Mouse (Mus musculus): ENCODE measurements around the gene Elmsan1. TPM values are rescaled to one million over a fixed set of nuclear protein-coding genes. Genes with fewer than 3 reads are reported as not detected.

Elmsan1 gene
- total RNA-seq, 2 experiments from 2014 or later, result 17.5 to 20.6 TPM

DNA sequence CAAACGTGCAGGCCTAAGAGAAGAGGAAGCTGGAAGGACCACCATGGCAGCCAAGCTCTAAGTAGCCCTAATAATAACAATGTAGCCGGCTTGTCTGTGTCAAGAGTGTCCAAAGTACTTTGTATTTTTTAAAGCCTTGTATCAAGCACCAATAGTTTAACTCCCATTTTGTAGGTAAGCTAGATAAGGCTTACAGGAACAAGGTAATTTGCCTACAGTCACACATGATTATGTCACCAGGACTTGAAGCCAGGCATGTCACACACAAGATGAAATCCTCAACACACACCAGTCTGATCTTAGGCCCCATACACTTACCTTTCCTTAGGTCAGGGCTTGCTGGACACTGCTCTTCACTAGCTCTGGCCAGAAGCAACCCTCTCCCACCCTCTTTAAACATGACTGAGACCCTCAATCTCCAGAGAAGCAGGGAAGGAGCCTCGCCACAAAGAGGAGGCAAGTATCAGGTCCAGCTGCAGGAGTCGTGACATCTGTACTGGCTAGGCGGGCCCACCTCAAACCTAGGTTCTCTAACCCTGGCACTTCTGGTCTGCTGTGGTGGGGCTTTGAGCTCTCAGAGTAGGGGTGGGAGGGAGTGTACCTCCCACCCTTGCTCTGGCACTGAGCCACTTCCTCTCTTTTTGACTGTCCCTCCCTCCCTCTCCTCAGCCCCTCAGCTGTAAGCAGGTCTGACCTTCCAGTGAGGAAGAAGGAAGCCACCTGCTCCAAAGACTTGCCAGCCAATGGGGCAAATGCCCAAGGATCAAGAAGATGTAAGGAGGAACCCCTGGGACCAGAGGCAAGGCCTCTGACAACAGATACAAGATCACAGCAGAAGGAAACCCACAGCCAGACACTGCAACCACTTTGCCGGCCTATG, 41.6 kb downstream of the Elmsan1 start:
- DNase-seq (ENCODE audit: low spot score in 2 of 2), result no peak

DNA sequence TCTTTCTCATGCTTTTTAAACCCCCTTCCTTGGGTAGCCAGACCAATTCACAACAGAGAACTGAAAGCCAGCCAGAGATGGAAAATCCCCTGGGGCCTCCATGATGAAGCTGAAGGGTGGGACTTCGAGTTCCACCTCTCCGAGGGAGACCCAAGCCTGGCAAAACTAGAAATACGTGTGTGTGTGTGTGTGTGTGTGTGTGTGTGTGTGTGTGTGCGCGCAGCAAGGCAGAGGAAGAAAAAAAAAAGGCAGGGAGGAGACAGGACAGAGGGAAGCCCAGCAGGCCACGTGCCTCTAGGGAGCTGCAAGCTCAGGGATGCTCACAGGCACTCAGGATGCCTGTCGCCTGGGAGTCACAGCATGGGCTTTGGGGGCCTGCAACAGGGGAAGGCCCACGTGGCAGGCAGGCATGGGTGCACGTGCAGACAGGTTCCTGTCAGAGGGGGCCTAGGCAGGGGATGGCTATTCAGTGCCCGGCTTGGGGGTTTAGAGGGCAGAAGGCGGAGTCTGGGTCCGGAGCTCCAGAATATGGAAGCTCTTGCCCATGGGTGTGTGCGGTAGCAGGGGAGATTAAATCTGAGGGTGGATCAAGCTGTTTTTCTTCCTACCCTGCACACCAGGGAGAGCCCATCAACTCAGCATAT, 42.4 kb downstream of the Elmsan1 start:
- DNase-seq (ENCODE audit: low spot score in 2 of 2), result no peak

DNA sequence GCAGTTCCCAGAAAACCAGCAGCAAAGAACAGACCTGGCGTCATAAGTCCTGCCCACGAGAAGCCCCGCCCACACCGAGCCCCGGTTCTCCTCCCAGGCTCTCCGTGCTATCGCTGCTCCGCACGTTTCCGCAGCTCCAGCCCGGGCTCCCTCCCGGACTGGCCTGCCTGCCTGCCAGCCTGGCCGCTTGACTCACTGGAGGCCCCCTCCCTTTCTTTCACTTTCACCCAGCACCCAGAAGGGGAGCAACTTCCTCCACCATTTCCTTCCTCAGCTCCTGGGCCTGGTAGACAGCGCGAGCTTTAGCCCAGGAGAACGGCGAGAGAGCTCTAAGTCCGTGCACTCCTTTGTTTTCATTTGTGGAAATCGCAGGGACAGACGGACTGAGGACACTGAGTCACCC, 43.0 kb downstream of the Elmsan1 start:
- DNase-seq (ENCODE audit: low spot score in 2 of 2), result peak; percentile 84 to 86

- DNase-seq (ENCODE audit: low spot score in 2 of 2), result peak in 1 of 2 experiments; percentile 46
Measured at GRCm38 (mm10) chr12:84174871-84175270, 43.8 kb downstream of the Elmsan1 start.

GRCm38 (mm10) chr12:84174190-84174811, 44.4 kb downstream of the Elmsan1 start:
- DNase-seq (ENCODE audit: low spot score in 2 of 2), result peak in 1 of 2 experiments; percentile 53

DNA sequence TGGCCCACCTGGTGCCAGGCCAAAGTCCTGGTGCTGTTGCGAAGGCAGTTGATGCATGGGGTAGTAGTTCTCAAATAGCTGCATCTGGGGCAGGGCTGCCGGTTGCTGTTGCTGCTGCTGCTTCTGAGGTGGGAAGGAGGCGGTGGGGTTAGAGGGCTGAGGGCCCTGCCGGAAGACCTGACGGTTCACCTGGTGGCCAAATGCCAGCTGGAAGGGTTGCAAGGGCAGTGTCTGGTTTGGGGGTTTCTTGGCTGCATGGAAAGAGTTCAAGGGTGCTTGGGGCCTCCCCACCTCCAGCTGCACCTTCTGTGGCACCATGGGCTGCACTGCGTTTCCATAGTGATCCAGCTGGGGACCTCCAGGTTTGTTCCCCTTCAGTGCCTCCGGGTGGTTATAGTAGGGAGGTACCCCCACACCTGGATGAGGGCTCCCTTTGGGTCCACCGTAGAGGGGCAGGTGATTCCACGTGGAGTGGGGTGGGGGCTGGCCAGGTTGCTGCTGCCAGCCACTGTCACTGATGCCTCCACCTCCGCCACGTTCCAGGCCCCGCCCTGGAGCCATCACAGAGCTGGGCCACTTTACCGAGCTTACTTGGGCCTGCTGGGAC, 45.3 kb downstream of the Elmsan1 start:
- DNase-seq (ENCODE audit: low spot score in 2 of 2), result no peak

- DNase-seq (ENCODE audit: low spot score in 2 of 2), result no peak
Measured at GRCm38 (mm10) chr12:84172862-84173261, 45.8 kb downstream of the Elmsan1 start.

GRCm38 (mm10) chr12:84172216-84172615, 46.5 kb downstream of the Elmsan1 start:
- DNase-seq (ENCODE audit: low spot score in 2 of 2), result no peak

- DNase-seq (ENCODE audit: low spot score in 2 of 2), result no peak
Measured at GRCm38 (mm10) chr12:84170610-84171009, 48.1 kb downstream of the Elmsan1 start.

DNA sequence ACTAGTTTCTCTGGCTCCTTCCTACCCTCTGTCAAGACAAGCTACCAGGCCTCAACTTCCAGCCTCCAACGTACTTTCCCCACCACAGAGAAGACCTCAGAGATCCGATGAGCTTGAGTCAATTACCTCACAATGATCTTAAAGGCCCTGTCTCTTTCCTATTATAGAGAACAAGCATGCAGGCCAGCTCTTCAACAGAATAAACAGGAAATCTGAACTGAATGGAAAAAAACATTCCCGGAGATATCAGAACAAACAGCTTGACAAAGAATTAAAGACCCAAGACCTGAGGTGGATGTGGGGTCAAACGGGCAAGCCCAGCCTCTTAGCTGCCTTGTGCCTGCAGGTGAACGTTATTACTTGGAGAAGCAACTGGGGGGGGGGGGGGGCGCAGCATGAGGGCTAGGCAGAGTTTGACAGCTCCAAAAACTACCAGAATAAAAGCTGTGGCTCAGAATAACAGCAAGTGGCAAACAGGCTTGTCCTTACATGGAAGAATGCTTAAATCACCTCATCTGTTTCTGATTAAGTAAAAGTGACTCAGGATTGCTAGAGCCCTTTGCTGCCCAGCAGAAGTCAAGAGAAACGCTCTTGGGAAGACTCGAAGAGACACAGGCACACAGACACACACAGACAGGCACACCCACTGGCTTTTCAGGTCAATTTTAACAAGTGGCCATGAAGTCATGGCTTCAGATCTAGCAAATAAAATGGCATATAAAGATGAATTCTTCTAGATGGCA, 52.9 kb downstream of the Elmsan1 start:
- no peak for DNase-seq (ENCODE audit: low spot score in 2 of 2)

DNA sequence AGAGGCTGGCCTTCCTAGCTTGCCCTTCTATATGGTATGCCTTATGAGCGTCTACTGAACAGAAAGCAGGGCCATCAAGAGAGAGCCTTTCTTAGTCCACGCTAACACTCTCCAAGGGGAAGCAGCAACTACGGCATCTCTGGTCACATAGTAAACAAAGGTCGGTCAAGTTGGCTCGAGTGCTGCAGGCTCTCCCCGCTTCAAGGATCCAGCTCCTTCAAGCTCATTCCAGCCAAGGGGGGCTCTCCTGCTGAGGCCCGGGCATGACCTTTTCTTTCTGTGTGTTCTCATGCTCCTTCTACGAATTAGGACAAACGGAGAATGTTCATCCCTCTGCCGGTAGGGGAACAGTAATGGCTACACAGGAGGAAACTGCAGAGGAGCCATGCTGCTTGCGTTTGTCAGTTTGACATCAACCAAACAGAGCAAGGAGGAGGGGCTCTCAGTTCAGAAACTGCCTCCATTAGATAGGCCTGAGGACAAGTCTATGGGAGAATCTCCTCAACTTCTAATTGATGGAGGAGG, 55.0 kb downstream of the Elmsan1 start:
- no peak for DNase-seq (ENCODE audit: low spot score in 2 of 2)

DNA sequence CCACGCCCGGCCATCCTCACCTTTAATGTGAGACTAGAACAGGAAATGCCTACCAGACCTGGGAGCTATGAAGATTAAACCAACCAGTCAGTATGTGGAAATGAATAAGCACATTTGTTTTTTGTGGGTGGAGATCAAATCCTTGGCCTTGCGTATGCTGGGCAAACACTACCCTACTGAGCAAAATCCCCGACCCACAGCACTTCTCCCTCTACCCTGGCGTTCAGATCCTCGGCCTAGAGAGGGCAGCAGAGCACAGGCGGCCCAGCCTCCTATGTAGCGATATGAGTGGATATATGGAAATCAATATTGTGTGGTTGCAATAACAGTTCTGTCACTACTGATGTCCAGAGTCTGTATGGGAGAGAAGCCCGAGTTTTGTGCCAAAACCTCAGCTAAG, 55.5 kb downstream of the Elmsan1 start:
- peak in 1 of 2 experiments; percentile 54 for DNase-seq (ENCODE audit: low spot score in 2 of 2)

DNA sequence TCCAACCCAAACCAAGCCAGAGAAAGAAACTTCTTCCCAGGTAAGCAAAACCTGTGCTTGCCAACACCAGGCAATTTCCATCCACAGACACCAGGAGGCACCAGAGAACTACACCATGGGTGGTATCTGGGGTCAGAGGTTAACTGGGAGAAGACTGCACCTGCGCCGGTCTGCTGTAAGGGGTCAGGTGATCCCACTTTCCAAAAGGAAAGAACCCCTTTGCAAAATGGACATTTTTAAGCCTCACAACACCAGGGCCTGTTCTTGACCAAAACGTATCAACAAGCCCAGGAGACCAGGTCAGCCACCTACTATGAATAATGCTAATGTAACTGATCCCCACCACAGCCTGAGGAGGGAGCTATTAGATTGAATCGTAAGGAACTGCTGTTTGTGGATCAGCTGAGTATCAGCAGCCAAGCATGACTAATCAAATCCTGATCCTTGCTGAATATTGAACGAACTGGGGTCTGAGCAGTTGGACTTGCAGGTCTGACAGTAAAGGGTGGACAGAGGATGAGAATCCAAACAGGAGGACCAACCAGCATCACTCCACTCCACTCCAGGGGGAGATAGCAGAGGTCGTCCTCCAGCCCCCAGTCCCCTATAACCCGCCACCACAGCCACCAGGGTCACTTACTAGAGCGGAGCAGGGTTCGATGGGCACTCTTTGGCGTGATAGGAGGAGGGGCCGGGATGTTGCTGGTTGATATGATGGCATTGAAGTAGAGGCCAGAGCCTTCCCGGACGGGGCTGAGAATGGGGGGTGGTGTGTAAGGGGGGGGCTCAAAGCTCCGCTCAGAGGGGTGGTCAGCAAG, 56.9 kb downstream of the Elmsan1 start:
- DNase-seq (ENCODE audit: low spot score in 2 of 2), result peak in 1 of 2 experiments; percentile 23

GRCm38 (mm10) chr12:84161116-84161515, 57.6 kb downstream of the Elmsan1 start:
- peak in 1 of 2 experiments; percentile 17 for DNase-seq (ENCODE audit: low spot score in 2 of 2)

DNA sequence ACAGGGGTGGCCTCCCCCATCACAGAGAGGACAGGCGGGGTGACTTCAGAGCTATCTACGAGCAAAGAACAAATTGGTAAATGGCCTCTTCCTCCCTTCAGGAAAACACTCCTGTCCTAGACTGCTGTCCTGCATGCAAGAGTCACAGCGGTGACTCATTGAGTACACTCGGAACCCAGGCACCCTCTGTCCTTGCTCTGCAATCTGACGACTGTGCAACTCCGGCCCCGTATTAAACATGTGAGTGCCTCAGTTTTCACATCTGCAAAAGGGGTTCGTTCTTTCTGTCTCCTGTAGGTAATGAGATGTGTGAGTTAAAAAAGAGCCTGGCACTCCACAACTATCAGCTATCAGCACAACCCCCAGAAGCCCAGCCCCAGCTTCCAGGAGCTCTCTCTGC, 58.2 kb downstream of the Elmsan1 start:
- DNase-seq (ENCODE audit: low spot score in 2 of 2), result peak in 1 of 2 experiments; percentile 18

GRCm38 (mm10) chr12:84158156-84158555, 60.5 kb downstream of the Elmsan1 start:
- peak in 1 of 2 experiments; percentile 18 for DNase-seq (ENCODE audit: low spot score in 2 of 2)

DNA sequence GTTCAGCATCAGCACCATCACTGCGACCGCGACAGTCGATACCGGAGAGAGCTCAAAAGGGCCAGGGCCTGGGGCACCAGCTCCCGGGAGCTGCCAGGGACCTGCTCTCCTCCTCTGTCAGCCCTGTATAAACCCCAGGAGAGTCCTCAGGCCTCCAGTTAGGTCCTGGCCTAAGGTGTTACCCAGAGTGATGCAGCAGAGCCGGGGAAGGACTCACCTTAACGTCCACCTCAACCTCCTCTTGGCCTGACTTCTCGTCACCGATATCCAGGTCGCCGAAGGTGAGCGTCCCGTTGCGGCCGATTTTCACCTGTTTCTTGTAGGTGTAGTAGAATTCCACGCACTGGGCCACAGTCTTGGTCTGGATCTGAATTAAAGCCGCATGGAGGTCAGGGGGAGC, 62.5 kb downstream of the Elmsan1 start:
- no peak for DNase-seq (ENCODE audit: low spot score in 2 of 2)

GRCm38 (mm10) chr12:84155523-84155871, 63.2 kb downstream of the Elmsan1 start:
- DNase-seq (ENCODE audit: low spot score in 2 of 2), result no peak

DNA sequence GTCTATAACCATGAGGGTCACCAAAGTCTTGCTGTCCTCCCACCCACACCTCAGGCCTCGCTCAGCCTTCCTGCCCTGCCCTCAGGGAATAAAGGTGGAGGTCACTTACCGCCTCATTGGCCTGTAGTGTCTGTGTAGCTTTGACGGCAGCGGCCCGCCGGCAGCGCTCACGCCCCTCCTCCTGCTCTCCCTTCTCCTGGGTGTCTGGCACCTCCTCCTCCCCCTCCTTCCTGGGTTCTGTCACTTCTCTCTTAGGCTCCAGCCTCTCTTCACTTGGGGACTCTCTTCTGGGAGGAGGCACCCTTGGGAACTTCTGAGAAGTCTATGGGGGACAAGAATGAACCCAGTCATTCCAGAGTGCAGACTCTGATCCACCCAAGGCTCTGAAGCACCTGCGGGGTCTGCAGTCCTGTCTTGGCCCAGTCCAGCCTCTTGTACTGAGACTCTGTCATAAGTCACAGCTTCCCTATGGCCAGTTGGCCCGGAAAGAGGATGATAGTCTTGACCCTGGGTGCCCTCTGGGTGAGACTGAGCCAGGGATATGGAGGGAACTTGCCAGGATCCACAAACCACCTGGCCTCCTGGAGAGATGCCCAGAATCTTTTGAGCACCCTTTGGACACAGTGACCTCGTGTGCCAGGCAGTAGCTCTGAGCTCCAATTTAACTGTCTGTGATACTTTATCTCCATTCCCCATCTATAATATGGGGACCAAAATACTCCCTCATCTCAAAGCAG, 63.7 kb downstream of the Elmsan1 start:
- no peak for DNase-seq (ENCODE audit: low spot score in 2 of 2)
